Mouse (Mus musculus): ENCODE data around the gene Mcm10.

DNA sequence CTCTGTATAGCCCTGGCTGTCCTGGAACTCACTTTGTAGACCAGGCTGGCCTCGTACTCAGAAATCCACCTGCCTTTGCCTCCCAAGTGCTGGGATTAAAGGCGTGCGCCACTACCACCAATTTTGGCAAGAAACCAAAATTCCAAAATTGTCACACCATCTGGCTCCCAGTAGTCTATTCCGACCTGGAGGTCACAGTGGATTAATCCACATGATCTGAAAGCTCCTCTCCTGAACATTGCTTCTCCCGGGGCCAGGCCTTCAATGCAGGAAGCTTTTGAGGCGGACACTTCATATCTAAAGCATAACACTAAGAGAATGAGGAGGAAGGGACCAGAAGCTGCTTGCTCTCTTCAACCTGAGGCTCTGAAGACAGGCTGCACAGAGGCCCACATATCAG, 2.9 kb upstream of the Mcm10 start:
- TF ChIP-seq POLR2AphosphoS2 (IDR thresholded peaks at IDR 0.05; ENCODE audit: low read depth, low read length) (no peak), EP300 (IDR thresholded peaks at IDR 0.05; ENCODE audit: low read length) (no peak), BHLHE40 (IDR thresholded peaks at IDR 0.05; ENCODE audit: low read depth, low read length) (no peak), NELFE (IDR thresholded peaks at IDR 0.05; ENCODE audit: low read depth, low read length) (no peak), CTCF (conservative IDR thresholded peaks at IDR 0.05 in 1 of 2, IDR thresholded peaks at IDR 0.05 in 1 of 2; ENCODE audit: low read depth in 2 of 2, low read length in 2 of 2) (no peak), POLR2A (IDR thresholded peaks at IDR 0.05; ENCODE audit: low read depth, low read length) (no peak), ZC3H11A (IDR thresholded peaks at IDR 0.05; ENCODE audit: low read depth, low read length) (no peak), MXI1 (IDR thresholded peaks at IDR 0.05; ENCODE audit: low read depth, low read length) (no peak), TCF12 (IDR thresholded peaks at IDR 0.05; ENCODE audit: low read depth, low read length) (no peak), USF1 (IDR thresholded peaks at IDR 0.05; ENCODE audit: low read depth, low read length) (no peak)
